10 mouse cellular contexts compared by ENCODE assay signal in the genomic region with DNA sequence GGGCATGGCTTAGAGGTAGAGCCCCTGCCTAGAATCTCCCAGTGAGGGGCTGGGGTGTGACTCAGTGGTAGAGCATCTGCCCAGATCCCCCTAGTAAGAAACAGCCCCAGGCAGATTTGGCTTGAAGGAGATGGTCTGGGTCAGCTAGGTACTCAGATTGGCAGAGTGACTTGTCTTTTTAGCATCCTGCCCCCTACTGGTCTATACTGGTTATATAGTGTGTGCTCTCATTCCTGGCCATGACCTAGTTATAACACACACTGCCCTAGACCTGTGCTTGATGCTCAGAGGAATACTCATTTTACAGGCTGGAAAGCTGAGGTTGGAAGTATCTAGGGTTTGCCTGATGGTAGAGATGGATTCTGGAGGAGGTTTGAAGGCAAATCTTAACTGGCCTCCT. TPM values are rescaled to one million over a fixed set of nuclear protein-coding genes. Genes with fewer than 3 reads are reported as not detected.
DNase-seq lines count a peak whose midpoint lies in the region; ATAC-seq and TF ChIP-seq lines count a peak whose summit lies in the region.
"Had no signal": no experiment of that assay in that cellular context is flagged by ENCODE, and none has a peak within 500 bp of the region (broad histone marks: within the 10 kb centered on the region; RNA-seq: fewer than 3 reads in every experiment).

No protein-coding gene starts in this region.

- H3K27me3 ChIP-seq in embryonic facial prominence, embryonic 11.5 days (ENCODE audit: control insufficient read depth, insufficient read depth, low read length) = no peaks in the 10 kb centered on the region
- peaks cover 11% of the 10 kb centered on the region for H3K27me3 ChIP-seq in embryonic facial prominence, embryonic 10.5 days (replicated peaks; ENCODE audit: low read depth, poor library complexity, severe bottlenecking)
- no peaks in the 10 kb centered on the region for H3K27me3 ChIP-seq in lung, postnatal 0 days (replicated peaks; ENCODE audit: insufficient read depth, low read length)
- H3K27me3 ChIP-seq in small intestine, adult 2 months (ENCODE audit: control insufficient read depth, insufficient read depth, low read length) = peaks cover 4% of the 10 kb centered on the region; the same call in 1 of the 2 replicates

- DNase-seq in embryonic facial prominence, embryonic 11.5 days (ENCODE audit: low spot score) = peak; percentile 17
- DNase-seq in embryonic facial prominence, embryonic 10.5 days (ENCODE audit: low spot score) = no peak
- no peak for DNase-seq in lung, postnatal 0 days (ENCODE audit: low spot score)
- DNase-seq in lung, adult 18-20 months = no peak
- DNase-seq in brain, embryonic 14.5 days (ENCODE audit: low read depth) = peak; percentile 36
- DNase-seq in kidney, adult 18-20 months = no peak
- DNase-seq in adrenal gland, adult 18-20 months (ENCODE audit: low spot score in 2 of 2) = no peak
- DNase-seq: kidney, postnatal 4 days had no signal

- ATAC-seq in embryonic facial prominence, embryonic 11.5 days (replicated peaks; ENCODE audit: insufficient number of reproducible peaks, low FRiP score, low TSS enrichment, low read depth) = no peak
- ATAC-seq in lung, postnatal 0 days = no peak

- H3K36me3 ChIP-seq in embryonic facial prominence, embryonic 11.5 days (replicated peaks; ENCODE audit: control insufficient read depth, insufficient read depth, low read depth, low read length) = no peaks in the 10 kb centered on the region
- H3K36me3 ChIP-seq in embryonic facial prominence, embryonic 10.5 days (replicated peaks) = no peaks in the 10 kb centered on the region
- no peaks in the 10 kb centered on the region for H3K36me3 ChIP-seq in lung, postnatal 0 days (ENCODE audit: insufficient read depth, low read length)
- no peaks in the 10 kb centered on the region for H3K36me3 ChIP-seq in small intestine, adult 2 months (ENCODE audit: control insufficient read depth, insufficient read depth, low read length)
- H3K36me3 ChIP-seq: limb, embryonic 15.5 days had no signal

- no peak overlapping the region for H3K9ac ChIP-seq in embryonic facial prominence, embryonic 11.5 days (replicated peaks; ENCODE audit: low read length)
- H3K9ac ChIP-seq in lung, postnatal 0 days (replicated peaks; ENCODE audit: low read depth) = no peak overlapping the region
- H3K9ac ChIP-seq: limb, embryonic 15.5 days had no signal

- no peak overlapping the region for H3K4me3 ChIP-seq in embryonic facial prominence, embryonic 11.5 days (ENCODE audit: low read depth, low read length)
- H3K4me3 ChIP-seq in embryonic facial prominence, embryonic 10.5 days = no peak overlapping the region
- no peak overlapping the region for H3K4me3 ChIP-seq in lung, postnatal 0 days (ENCODE audit: low read depth, low read length)
- H3K4me3 ChIP-seq in small intestine, adult 2 months (ENCODE audit: low read depth, low read length) = no peak overlapping the region
- H3K4me3 ChIP-seq: limb, embryonic 15.5 days had no signal

- no peak for TF ChIP-seq EP300 in lung, postnatal 0 days (IDR thresholded peaks at IDR 0.05)

- TF ChIP-seq POLR2A in brain, embryonic 14.5 days (IDR thresholded peaks at IDR 0.05; ENCODE audit: borderline replicate concordance, extremely low read depth, insufficient read depth, insufficient read length, poor library complexity, severe bottlenecking) = no peak
- TF ChIP-seq POLR2A in small intestine, adult 2 months (IDR thresholded peaks at IDR 0.05; ENCODE audit: low read depth, low read length) = no peak

- H3K4me1 ChIP-seq in embryonic facial prominence, embryonic 11.5 days (ENCODE audit: control insufficient read depth, insufficient read depth, low read length) = no peaks in the 10 kb centered on the region
- peaks cover 8% of the 10 kb centered on the region; the same call in 1 of the 2 replicates for H3K4me1 ChIP-seq in embryonic facial prominence, embryonic 10.5 days
- no peaks in the 10 kb centered on the region for H3K4me1 ChIP-seq in lung, postnatal 0 days (ENCODE audit: insufficient read depth, low read depth, low read length)
- no peaks in the 10 kb centered on the region; the same call in 1 of the 2 replicates for H3K4me1 ChIP-seq in small intestine, adult 2 months (ENCODE audit: control insufficient read depth, insufficient read depth, insufficient read length, low read length)

- H3K4me2 ChIP-seq in embryonic facial prominence, embryonic 11.5 days (ENCODE audit: low read depth, low read length) = no peak overlapping the region
- H3K4me2 ChIP-seq in lung, postnatal 0 days (replicated peaks; ENCODE audit: low read depth, low read length) = no peak overlapping the region
- H3K4me2 ChIP-seq: limb, embryonic 15.5 days had no signal

- peak; percentile 54 for TF ChIP-seq CTCF in lung, postnatal 0 days (IDR thresholded peaks at IDR 0.05)
- peak; percentile 19; the same call in 1 of the 2 replicates for TF ChIP-seq CTCF in brain, embryonic 14.5 days (IDR thresholded peaks at IDR 0.05; ENCODE audit: borderline replicate concordance, extremely low read depth, insufficient read depth, insufficient read length)
- TF ChIP-seq CTCF in small intestine, adult 2 months (IDR thresholded peaks at IDR 0.05; ENCODE audit: extremely low read depth, insufficient read length, insufficient replicate concordance, low read depth, low read length) = peak; percentile 11; the same call in 1 of the 2 replicates

- no peaks in the 10 kb centered on the region for H3K9me3 ChIP-seq in embryonic facial prominence, embryonic 11.5 days (replicated peaks; ENCODE audit: control insufficient read depth, low read length)
- H3K9me3 ChIP-seq in embryonic facial prominence, embryonic 10.5 days = no peaks in the 10 kb centered on the region
- no peaks in the 10 kb centered on the region for H3K9me3 ChIP-seq in lung, postnatal 0 days (ENCODE audit: low read length)
- H3K9me3 ChIP-seq: limb, embryonic 15.5 days had no signal

- H3K27ac ChIP-seq in embryonic facial prominence, embryonic 11.5 days (replicated peaks; ENCODE audit: low read depth, low read length) = no peak overlapping the region
- H3K27ac ChIP-seq in embryonic facial prominence, embryonic 10.5 days (replicated peaks) = no peak overlapping the region
- no peak overlapping the region for H3K27ac ChIP-seq in lung, postnatal 0 days (ENCODE audit: low read length)
- H3K27ac ChIP-seq in small intestine, adult 2 months (ENCODE audit: insufficient read depth, low read depth, low read length) = no peak overlapping the region
- H3K27ac ChIP-seq: limb, embryonic 15.5 days had no signal

RNA-seq across cellular contexts. Expression of a gene that starts 17.9 kb away (rescaled TPM):
- 0.61 and 0.76 TPM in 2 replicates for polyA plus RNA-seq in embryonic facial prominence, embryonic 11.5 days (2014; fragmentation: Nextera tagmentation; extraction: Ambion mirVana)
- polyA plus RNA-seq in embryonic facial prominence, embryonic 10.5 days (2016; fragmentation: Nextera tagmentation; extraction: Ambion mirVana) = 0.79 and 0.82 TPM in 2 replicates
- 2.7 and 3.3 TPM in 2 replicates for polyA plus RNA-seq in lung, postnatal 0 days (2015; fragmentation: Nextera tagmentation; extraction: Ambion mirVana)
- polyA plus RNA-seq in brain, embryonic 14.5 days (2012; rRNA removed) = 3.2 and 3.5 TPM in 2 replicates
- 2.0 and 3.8 TPM in 2 replicates for polyA plus RNA-seq in small intestine, adult 2 months (2012; rRNA removed)
- 1 to 10 TPM in 1 of 2 experiments, under 1 TPM in 1; 0.17 to 1.5 TPM for total RNA-seq in adrenal gland, adult 18-20 months (2021)

RNA-seq across cellular contexts. Expression of a gene that starts 37.1 kb away (rescaled TPM):
- 8.8 and 10.3 TPM in 2 replicates for polyA plus RNA-seq in embryonic facial prominence, embryonic 11.5 days (2014; fragmentation: Nextera tagmentation; extraction: Ambion mirVana)
- polyA plus RNA-seq in embryonic facial prominence, embryonic 10.5 days (2016; fragmentation: Nextera tagmentation; extraction: Ambion mirVana) = 22.8 and 24.9 TPM in 2 replicates
- 15.2 and 16.1 TPM in 2 replicates for polyA plus RNA-seq in lung, postnatal 0 days (2015; fragmentation: Nextera tagmentation; extraction: Ambion mirVana)
- polyA plus RNA-seq in brain, embryonic 14.5 days (2012; rRNA removed) = 28.6 and 34.3 TPM in 2 replicates
- 8.8 and 17.8 TPM in 2 replicates for polyA plus RNA-seq in small intestine, adult 2 months (2012; rRNA removed)
- total RNA-seq in adrenal gland, adult 18-20 months (2021) = 10 to 100 TPM; 12.7 to 14.9 TPM

RNA-seq across cellular contexts. Expression of a gene that starts 39.7 kb away (rescaled TPM):
- polyA plus RNA-seq in embryonic facial prominence, embryonic 11.5 days (2014; fragmentation: Nextera tagmentation; extraction: Ambion mirVana) = 13.5 and 16.5 TPM in 2 replicates
- 27.4 and 28.2 TPM in 2 replicates for polyA plus RNA-seq in embryonic facial prominence, embryonic 10.5 days (2016; fragmentation: Nextera tagmentation; extraction: Ambion mirVana)
- 10.3 and 11.0 TPM in 2 replicates for polyA plus RNA-seq in lung, postnatal 0 days (2015; fragmentation: Nextera tagmentation; extraction: Ambion mirVana)
- 42.4 and 49.9 TPM in 2 replicates for polyA plus RNA-seq in brain, embryonic 14.5 days (2012; rRNA removed)
- polyA plus RNA-seq in small intestine, adult 2 months (2012; rRNA removed) = 3.4 and 6.9 TPM in 2 replicates
- 10 to 100 TPM; 11.4 to 14.3 TPM for total RNA-seq in adrenal gland, adult 18-20 months (2021)

Comparison
In these comparisons a context has a peak if more than half of its experiments do, and no peak if none do; other contexts are left out.
1. DNase-seq: peak in embryonic facial prominence, embryonic 11.5 days (single experiment) and brain, embryonic 14.5 days (single experiment); none in embryonic facial prominence, embryonic 10.5 days (single experiment), lung, postnatal 0 days (single experiment), lung, adult 18-20 months (0 of 2), kidney, adult 18-20 months (single experiment) and adrenal gland, adult 18-20 months (0 of 2).
2. Peak in every context shown above with its lines, with median percentiles within 50 percentile points of each other: CTCF ChIP-seq.